Mouse (Mus musculus): ENCODE measurements around the gene Gm11127.

DNA sequence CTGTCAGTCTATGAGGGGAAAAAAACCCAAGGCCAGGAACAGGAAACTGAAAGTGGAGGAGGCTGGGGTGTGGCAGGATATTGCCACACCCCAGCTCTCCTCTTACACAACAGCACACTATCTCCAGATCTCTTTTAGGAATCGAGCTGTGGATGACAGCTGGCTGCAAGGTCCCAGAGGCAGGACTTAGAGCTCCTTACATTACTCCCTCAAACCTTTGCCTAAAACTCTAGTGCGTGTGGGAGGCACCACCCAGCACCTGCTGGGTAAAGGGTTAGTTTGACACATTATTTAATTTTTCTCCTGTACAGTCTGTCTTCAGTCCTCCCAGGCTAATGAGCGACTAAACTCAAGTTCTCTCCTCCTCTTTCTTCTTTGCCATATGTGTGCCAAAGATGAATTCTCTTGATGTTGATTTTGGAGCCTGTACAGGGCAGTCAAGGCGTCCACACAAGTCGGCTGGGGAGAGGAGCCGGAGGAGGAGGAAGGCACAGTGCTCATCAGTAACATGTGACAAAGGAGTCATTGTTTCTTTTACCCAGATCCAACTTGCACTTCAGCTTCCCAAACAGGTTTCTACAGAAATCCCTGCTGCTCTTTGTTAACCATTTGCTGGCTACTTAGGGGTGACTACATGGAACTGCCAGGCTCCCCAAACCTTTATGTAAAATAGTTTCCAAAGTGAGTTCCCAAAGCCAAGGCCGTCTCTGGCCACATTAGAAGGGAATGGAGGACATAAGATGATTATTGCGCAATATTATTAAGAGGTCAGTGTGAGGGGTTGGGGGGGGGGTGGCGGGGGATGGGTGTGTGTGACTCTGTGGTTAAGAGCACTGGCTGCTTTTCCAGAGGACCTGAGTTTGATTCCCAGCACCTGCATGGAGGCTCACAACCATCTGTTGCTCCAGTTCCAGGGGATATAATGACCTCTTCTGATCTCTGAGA lies 34.2 kb downstream of the Gm11127 start:
- TF ChIP-seq POLR2A (IDR thresholded peaks at IDR 0.05; ENCODE audit: low read depth, low read length) (no peak; the same call in 1 of the 2 replicates), CTCF (IDR thresholded peaks at IDR 0.05; ENCODE audit: extremely low read depth, insufficient read length, insufficient replicate concordance, low read depth, low read length) (no peak)
